Mouse (Mus musculus): ENCODE measurements around the gene Znfx1.

GRCm38 (mm10) chr2:167038716-167039115, 24.1 kb downstream of the Znfx1 start:
- TF ChIP-seq EP300 (IDR thresholded peaks at IDR 0.05; ENCODE audit: insufficient read depth, low read depth, low read length) (no peak), POLR2A (IDR thresholded peaks at IDR 0.05; ENCODE audit: insufficient read depth, low read depth, low read length) (no peak)

Measured in heart, adult 2 months (tissue).